16 mouse cellular contexts compared by ENCODE assay signal in the genomic region with DNA sequence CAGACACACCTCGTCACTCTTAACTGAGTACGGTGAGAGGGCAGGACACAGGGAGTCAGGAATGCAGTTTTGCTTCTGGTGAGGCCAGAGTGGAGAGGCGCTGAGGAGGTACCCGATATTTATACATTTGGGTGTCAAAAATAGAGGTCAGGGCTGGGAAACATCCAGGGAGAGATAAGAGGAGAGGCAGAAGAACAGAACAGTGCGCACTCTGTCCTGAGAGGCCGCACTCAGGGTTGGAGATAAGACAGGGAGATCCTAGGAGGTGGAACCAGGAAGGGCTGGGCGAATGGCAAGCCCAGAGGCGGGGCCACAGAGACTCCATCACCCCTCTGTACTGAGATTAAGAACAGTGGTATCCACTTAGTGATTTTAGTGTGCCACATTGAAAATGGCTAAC.
DNase-seq lines count a peak whose midpoint lies in the region; ATAC-seq and TF ChIP-seq lines count a peak whose summit lies in the region.
"Had no signal": no experiment of that assay in that cellular context is flagged by ENCODE, and none has a peak within 500 bp of the region (broad histone marks: within the 10 kb centered on the region; RNA-seq: fewer than 3 reads in every experiment).

No protein-coding gene starts in this region.

- no peak for TF ChIP-seq EP300 in stomach, postnatal 0 days (optimal IDR thresholded peaks at IDR 0.05)

- intact Hi-C loops in gastrocnemius, adult 2 months (cut with DNase I), result no loop called here

- peaks cover 8% of the 10 kb centered on the region; the same call in 1 of the 2 replicates for H3K36me3 ChIP-seq in stomach, embryonic 15.5 days
- H3K36me3 ChIP-seq in stomach, postnatal 0 days (ENCODE audit: control insufficient read depth, insufficient read depth, low read length), result peaks cover 16% of the 10 kb centered on the region
- H3K36me3 ChIP-seq in heart, embryonic 16.5 days (ENCODE audit: control insufficient read depth, insufficient read depth), result peaks cover 29% of the 10 kb centered on the region
- H3K36me3 ChIP-seq in liver, embryonic 13.5 days, result peaks cover 22% of the 10 kb centered on the region

- no peak overlapping the region for H3K27ac ChIP-seq in stomach, embryonic 15.5 days
- H3K27ac ChIP-seq in stomach, postnatal 0 days (replicated peaks), result no peak overlapping the region
- H3K27ac ChIP-seq in heart, embryonic 16.5 days (ENCODE audit: low read length), result peak overlapping the region; percentile 86
- no peak overlapping the region for H3K27ac ChIP-seq in liver, embryonic 13.5 days
- H3K27ac ChIP-seq in gastrocnemius, adult 2 months, result no peak overlapping the region
- H3K27ac ChIP-seq: embryonic facial prominence, embryonic 13.5 days; forebrain, embryonic 13.5 days; midbrain, embryonic 12.5 days; neural tube, embryonic 12.5 days had no signal

- TF ChIP-seq CTCF in stomach, postnatal 0 days (IDR thresholded peaks at IDR 0.05; ENCODE audit: low read depth), result no peak
- TF ChIP-seq CTCF in gastrocnemius, adult 2 months (IDR thresholded peaks at IDR 0.05), result no peak

- H3K4me3 ChIP-seq in stomach, embryonic 15.5 days (replicated peaks), result no peak overlapping the region
- H3K4me3 ChIP-seq in stomach, postnatal 0 days (ENCODE audit: low read depth, low read length), result no peak overlapping the region
- no peak overlapping the region for H3K4me3 ChIP-seq in heart, embryonic 16.5 days (ENCODE audit: low read length)
- H3K4me3 ChIP-seq in liver, embryonic 13.5 days (replicated peaks), result no peak overlapping the region
- no peak overlapping the region for H3K4me3 ChIP-seq in gastrocnemius, adult 2 months
- H3K4me3 ChIP-seq: embryonic facial prominence, embryonic 13.5 days; forebrain, embryonic 13.5 days; midbrain, embryonic 12.5 days; neural tube, embryonic 12.5 days had no signal

- DNase-seq in stomach, postnatal 0 days (ENCODE audit: low spot score), result no peak
- DNase-seq in liver, embryonic 13.5 days, result no peak
- DNase-seq in cerebellum, postnatal 36 days, result no peak
- no peak for DNase-seq in gastrocnemius, adult 2 months
- DNase-seq in thymus, postnatal 14 days, result no peak
- DNase-seq: adrenal gland, postnatal 36 days; cerebellum, adult 8-10 months; gastrocnemius, postnatal 25 days; kidney, postnatal 4 days; lung, adult 2 months had no signal

- no peaks in the 10 kb centered on the region for H3K9me3 ChIP-seq in stomach, embryonic 15.5 days
- H3K9me3 ChIP-seq in stomach, postnatal 0 days (ENCODE audit: control insufficient read depth, low read length), result no peaks in the 10 kb centered on the region
- H3K9me3 ChIP-seq in heart, embryonic 16.5 days (replicated peaks; ENCODE audit: control insufficient read depth, low read length), result no peaks in the 10 kb centered on the region
- no peaks in the 10 kb centered on the region for H3K9me3 ChIP-seq in liver, embryonic 13.5 days (replicated peaks)
- H3K9me3 ChIP-seq: embryonic facial prominence, embryonic 13.5 days; forebrain, embryonic 13.5 days; midbrain, embryonic 12.5 days; neural tube, embryonic 12.5 days had no signal

- H3K9ac ChIP-seq in stomach, embryonic 15.5 days, result no peak overlapping the region
- no peak overlapping the region for H3K9ac ChIP-seq in stomach, postnatal 0 days (ENCODE audit: low read length)
- H3K9ac ChIP-seq in heart, embryonic 16.5 days (ENCODE audit: low read length), result no peak overlapping the region; the same call in 1 of the 2 replicates
- H3K9ac ChIP-seq in liver, embryonic 13.5 days, result no peak overlapping the region
- H3K9ac ChIP-seq: embryonic facial prominence, embryonic 13.5 days; forebrain, embryonic 13.5 days; midbrain, embryonic 12.5 days; neural tube, embryonic 12.5 days had no signal

- H3K4me2 ChIP-seq in stomach, embryonic 15.5 days, result no peak overlapping the region
- no peak overlapping the region for H3K4me2 ChIP-seq in stomach, postnatal 0 days (replicated peaks; ENCODE audit: low read depth)
- H3K4me2 ChIP-seq in heart, embryonic 16.5 days (ENCODE audit: low read depth, low read length), result peak overlapping the region; percentile 44
- H3K4me2 ChIP-seq in liver, embryonic 13.5 days, result no peak overlapping the region
- H3K4me2 ChIP-seq: embryonic facial prominence, embryonic 13.5 days; forebrain, embryonic 13.5 days; midbrain, embryonic 12.5 days; neural tube, embryonic 12.5 days had no signal

- 61% methylated on average over 8 of the region's 8 CpGs for WGBS in stomach, embryonic 15.5 days
- WGBS in stomach, postnatal 0 days, result 73% methylated on average over 8 of the region's 8 CpGs
- WGBS in heart, embryonic 16.5 days, result 31% methylated on average over 8 of the region's 8 CpGs
- 36% methylated on average over 8 of the region's 8 CpGs for WGBS in liver, embryonic 13.5 days (ENCODE audit: insufficient replicate concordance)

- ATAC-seq in stomach, embryonic 15.5 days (ENCODE audit: insufficient read depth, low FRiP score, low read depth), result peak; percentile 56; the same call in 1 of the 2 replicates
- ATAC-seq in stomach, postnatal 0 days (ENCODE audit: low FRiP score, low TSS enrichment), result no peak
- peak; percentile 93 for ATAC-seq in heart, embryonic 16.5 days (replicated peaks; ENCODE audit: extremely low read depth, insufficient read depth, low FRiP score)
- peak; percentile 85 for ATAC-seq in liver, embryonic 13.5 days (ENCODE audit: low read depth)
- ATAC-seq: forebrain, embryonic 13.5 days had no signal

- no peaks in the 10 kb centered on the region for H3K27me3 ChIP-seq in stomach, embryonic 15.5 days (replicated peaks)
- no peaks in the 10 kb centered on the region for H3K27me3 ChIP-seq in stomach, postnatal 0 days (ENCODE audit: control insufficient read depth, insufficient read depth, low read length)
- H3K27me3 ChIP-seq in heart, embryonic 16.5 days (ENCODE audit: control insufficient read depth, insufficient read depth, low read length), result no peaks in the 10 kb centered on the region
- H3K27me3 ChIP-seq in liver, embryonic 13.5 days, result no peaks in the 10 kb centered on the region
- H3K27me3 ChIP-seq: embryonic facial prominence, embryonic 13.5 days; forebrain, embryonic 13.5 days; midbrain, embryonic 12.5 days; neural tube, embryonic 12.5 days had no signal

- no peaks in the 10 kb centered on the region for H3K4me1 ChIP-seq in stomach, embryonic 15.5 days
- H3K4me1 ChIP-seq in stomach, postnatal 0 days (replicated peaks; ENCODE audit: control insufficient read depth, insufficient read depth), result no peaks in the 10 kb centered on the region
- peaks cover 14% of the 10 kb centered on the region for H3K4me1 ChIP-seq in heart, embryonic 16.5 days (ENCODE audit: control insufficient read depth, insufficient read depth, low read length)
- H3K4me1 ChIP-seq in liver, embryonic 13.5 days (replicated peaks), result peaks cover 12% of the 10 kb centered on the region
- H3K4me1 ChIP-seq: embryonic facial prominence, embryonic 13.5 days; midbrain, embryonic 12.5 days; neural tube, embryonic 12.5 days had no signal
